Mouse (Mus musculus): ENCODE measurements around the gene Plcl1. TPM values are rescaled to one million over a fixed set of nuclear protein-coding genes. Genes with fewer than 3 reads are reported as not detected.

Plcl1 gene
- total and polyA plus RNA-seq, 3 experiments, result not detected

- Histone ChIP-seq H3K27ac (ENCODE audit: control insufficient read depth, low read depth, low read length) (no peak overlapping the region), H3K9me3 (replicated peaks; ENCODE audit: insufficient read depth, low read length) (no peaks in the 10 kb centered on the region), H3K36me3 (ENCODE audit: control insufficient read depth in 1 of 2, insufficient read depth in 2 of 2, low read length in 2 of 2) (no peaks in the 10 kb centered on the region), H3K27me3 (ENCODE audit: control insufficient read depth in 1 of 2, insufficient read depth in 2 of 2, low read length in 2 of 2) (no peaks in the 10 kb centered on the region), H3K9ac (ENCODE audit: control insufficient read depth, low read depth, low read length, poor library complexity, severe bottlenecking) (no peak overlapping the region), H3K4me3 (ENCODE audit: control insufficient read depth in 1 of 2, insufficient read depth in 1 of 2, low read depth in 2 of 2, low read length in 2 of 2) (no peak overlapping the region), H3K4me1 (ENCODE audit: control insufficient read depth in 1 of 2, insufficient read depth in 2 of 2, low read length in 2 of 2) (no peaks in the 10 kb centered on the region), H3K79me2 (ENCODE audit: control insufficient read depth, insufficient read depth, low read length, poor library complexity) (no peaks in the 10 kb centered on the region)
- no peak for DNase-seq (ENCODE audit: low read depth, low spot score)
- TF ChIP-seq CHD1 (IDR thresholded peaks at IDR 0.05; ENCODE audit: low read depth, low read length) (no peak), E2F4 (IDR thresholded peaks at IDR 0.05; ENCODE audit: borderline replicate concordance, low read depth, low read length) (no peak), ZKSCAN1 (IDR thresholded peaks at IDR 0.05; ENCODE audit: low read depth, low read length) (no peak), POLR2AphosphoS2 (IDR thresholded peaks at IDR 0.05; ENCODE audit: low read length) (no peak), CTCF (IDR thresholded peaks at IDR 0.05 in 2 of 3, conservative IDR thresholded peaks at IDR 0.05 in 1 of 3; ENCODE audit: control insufficient read depth in 1 of 3, insufficient read depth in 1 of 3, low read depth in 2 of 3, low read length in 3 of 3, poor library complexity in 1 of 3, severe bottlenecking in 1 of 3) (no peak), KAT2A (conservative IDR thresholded peaks at IDR 0.05; ENCODE audit: low read depth, low read length) (no peak), SMC3 (IDR thresholded peaks at IDR 0.05; ENCODE audit: low read depth, low read length) (no peak), TBP (IDR thresholded peaks at IDR 0.05; ENCODE audit: low read depth, low read length) (no peak), NELFE (IDR thresholded peaks at IDR 0.05; ENCODE audit: low read depth, low read length) (no peak), MYC (IDR thresholded peaks at IDR 0.05; ENCODE audit: low read depth, low read length) (no peak), ELF1 (IDR thresholded peaks at IDR 0.05; ENCODE audit: low read depth, low read length) (no peak), HCFC1 (IDR thresholded peaks at IDR 0.05; ENCODE audit: low read depth, low read length) (no peak), MAX (IDR thresholded peaks at IDR 0.05; ENCODE audit: low read length) (no peak), MAZ (IDR thresholded peaks at IDR 0.05; ENCODE audit: low read depth, low read length) (no peak), TCF12 (IDR thresholded peaks at IDR 0.05; ENCODE audit: low read depth, low read length) (no peak), MYB (IDR thresholded peaks at IDR 0.05; ENCODE audit: low read depth, low read length) (no peak)
These were observed 56.6 kb downstream of the Plcl1 start for GRCm38 (mm10) chr1:55462301-55462700.

- no peaks in the 10 kb centered on the region for H3K79me2 ChIP-seq (ENCODE audit: control insufficient read depth, insufficient read depth, low read length, poor library complexity)
- H3K27ac ChIP-seq (ENCODE audit: control insufficient read depth, low read depth, low read length), result no peak overlapping the region
- no peak for DNase-seq (ENCODE audit: low read depth, low spot score)
- TF ChIP-seq USF2 (IDR thresholded peaks at IDR 0.05; ENCODE audit: borderline replicate concordance in 1 of 2, insufficient read depth in 1 of 2, low read depth in 1 of 2, low read length in 2 of 2), result no peak
- TF ChIP-seq ELF1 (IDR thresholded peaks at IDR 0.05; ENCODE audit: low read depth, low read length), result no peak
- no peak for TF ChIP-seq POLR2AphosphoS2 (IDR thresholded peaks at IDR 0.05; ENCODE audit: low read length)
- no peak for TF ChIP-seq CHD1 (IDR thresholded peaks at IDR 0.05; ENCODE audit: low read depth, low read length)
- TF ChIP-seq ZKSCAN1 (IDR thresholded peaks at IDR 0.05; ENCODE audit: low read depth, low read length), result no peak
- no peak for TF ChIP-seq ETS1 (IDR thresholded peaks at IDR 0.05; ENCODE audit: low read depth, low read length)
- TF ChIP-seq RAD21 (IDR thresholded peaks at IDR 0.05; ENCODE audit: low read depth, low read length), result no peak
- no peak for TF ChIP-seq MYB (IDR thresholded peaks at IDR 0.05; ENCODE audit: low read depth, low read length)
- no peak for TF ChIP-seq MXI1 (IDR thresholded peaks at IDR 0.05; ENCODE audit: low read depth, low read length)
- TF ChIP-seq POLR2A (IDR thresholded peaks at IDR 0.05; ENCODE audit: control insufficient read depth in 1 of 2, insufficient read depth in 1 of 2, low read depth in 1 of 2, low read length in 2 of 2, poor library complexity in 1 of 2), result no peak
- TF ChIP-seq TCF12 (IDR thresholded peaks at IDR 0.05; ENCODE audit: low read depth, low read length), result no peak
- no peak for TF ChIP-seq ZC3H11A (IDR thresholded peaks at IDR 0.05; ENCODE audit: low read depth, low read length)
- TF ChIP-seq MEF2A (IDR thresholded peaks at IDR 0.05; ENCODE audit: extremely low read depth, insufficient replicate concordance, low read depth, low read length, poor library complexity, severe bottlenecking), result no peak
- no peak for TF ChIP-seq JUND (IDR thresholded peaks at IDR 0.05; ENCODE audit: low read depth, low read length)
- no peaks in the 10 kb centered on the region for H3K9me3 ChIP-seq (replicated peaks; ENCODE audit: insufficient read depth, low read length)
- H3K27me3 ChIP-seq (ENCODE audit: control insufficient read depth in 1 of 2, insufficient read depth in 2 of 2, low read length in 2 of 2), result no peaks in the 10 kb centered on the region
- no peak overlapping the region for H3K4me3 ChIP-seq (ENCODE audit: control insufficient read depth in 1 of 2, insufficient read depth in 1 of 2, low read depth in 2 of 2, low read length in 2 of 2)
- H3K36me3 ChIP-seq (ENCODE audit: control insufficient read depth in 1 of 2, insufficient read depth in 2 of 2, low read length in 2 of 2), result no peaks in the 10 kb centered on the region
- H3K4me1 ChIP-seq (ENCODE audit: control insufficient read depth in 1 of 2, insufficient read depth in 2 of 2, low read length in 2 of 2), result no peaks in the 10 kb centered on the region
- H3K9ac ChIP-seq (ENCODE audit: control insufficient read depth, low read depth, low read length, poor library complexity, severe bottlenecking), result no peak overlapping the region
These were observed 68.0 kb downstream of the Plcl1 start for GRCm38 (mm10) chr1:55473756-55474155.

Measured in MEL (cell line).